Mouse (Mus musculus) gastrocnemius, postnatal 14 days (tissue): Measurements from ENCODE around the gene Tnnc2. TPM values are rescaled to one million over a fixed set of nuclear protein-coding genes. Genes with fewer than 3 reads are reported as not detected.
"Not testable (repeated sequence)": the region's sequence is repeated elsewhere in the genome, so short reads cannot be mapped to it uniquely, and the experiment has no call there.

Experiments used
- DNase-seq: peaks from one replicate; pipeline ENCODE4 v3.0.0; 2021; ENCODE audit warnings: mixed read lengths
- intact Hi-C: fragments of 180-260 bp; cut with DNase I; formaldehyde crosslinking; loops from one replicate; pipeline ENCODE4 v1.15.1; 2025; ENCODE audit warnings: low total_unique reads
- total RNA-seq, 2 experiments: library from RNA; stranded (reverse); gene quantifications; 2 replicates each; pipeline ENCODE4 v1.2.3; 2021

The Tnnc2 gene
- total RNA-seq, 2 experiments from 2014 or later = 14,912 to 15,737 TPM

- no peak for DNase-seq
- intact Hi-C loops = loop anchor here (2.0 kb wide), 1 partner anchor 124 kb away; no protein-coding TSS in a partner anchor
Observed at GRCm38 (mm10) chr2:164800252-164801004, 20.7 kb upstream of the Tnnc2 start.

DNA sequence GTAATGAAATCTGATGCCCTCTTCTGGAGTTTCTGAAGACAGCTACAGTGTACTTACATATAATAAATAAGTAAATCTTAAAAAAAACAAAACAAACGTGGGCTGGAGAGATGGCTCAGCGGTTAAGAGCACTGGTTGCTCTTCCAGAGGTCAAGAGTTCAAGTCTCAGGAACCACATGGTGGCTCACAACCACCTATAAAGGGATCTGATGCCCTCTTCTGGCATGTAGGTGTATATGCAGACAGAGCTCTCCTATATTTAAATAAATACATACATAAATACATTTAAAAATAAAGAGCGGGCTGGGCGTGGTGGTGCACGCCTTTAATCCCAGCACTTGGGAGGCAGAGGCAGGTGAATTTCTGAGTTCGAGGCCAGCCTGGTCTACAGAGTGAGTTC is 18.8 kb upstream of the Tnnc2 start:
- intact Hi-C loops = not testable (repeated sequence)

DNA sequence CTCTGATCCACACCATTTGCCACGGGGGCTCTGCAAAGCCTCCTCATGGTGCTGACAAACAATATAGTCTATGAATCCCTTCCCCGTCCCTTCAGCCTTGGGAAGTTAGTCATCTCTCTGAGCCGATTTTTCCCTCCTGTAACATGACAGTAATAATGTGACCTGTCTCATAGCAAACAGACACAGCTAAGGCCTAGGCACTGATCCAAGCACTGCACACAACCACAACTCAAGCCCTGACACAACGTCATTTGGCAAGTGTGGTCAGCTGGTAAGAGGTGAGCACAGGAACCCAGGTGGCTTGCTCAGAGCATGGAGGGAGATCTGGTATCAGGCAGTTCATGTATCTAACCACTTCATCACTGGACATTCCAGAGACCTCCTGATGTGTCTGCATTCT is 16.1 kb upstream of the Tnnc2 start:
- DNase-seq = no peak
- intact Hi-C loops = no loop called here

More for the DNA sequence above, 18.8 kb upstream of the Tnnc2 start:
- not testable (repeated sequence) for DNase-seq

DNA sequence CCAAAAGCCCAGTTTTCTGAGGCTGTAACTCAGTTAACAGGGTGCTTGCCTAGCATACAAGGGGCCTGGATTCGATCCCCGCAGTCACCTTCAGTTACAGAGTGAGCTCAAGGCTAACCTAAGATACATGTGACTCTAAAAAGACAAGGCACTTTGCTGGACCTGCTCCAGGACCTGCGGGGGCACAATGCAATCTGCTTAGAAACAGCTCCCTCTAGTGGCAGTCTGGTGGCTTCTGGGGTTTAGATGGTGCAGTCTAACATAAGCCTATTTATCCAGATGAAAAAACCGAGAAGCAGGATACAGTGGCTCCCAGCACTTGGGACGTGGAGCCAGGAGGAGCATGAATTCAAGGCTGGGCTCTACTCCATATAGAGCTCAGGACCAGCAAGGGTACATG is 14.5 kb upstream of the Tnnc2 start:
- DNase-seq = peak; percentile 88
- intact Hi-C loops = no loop called here

GRCm38 (mm10) chr2:164793772-164794171 is 14.0 kb upstream of the Tnnc2 start:
- no peak for DNase-seq
- intact Hi-C loops = no loop called here

DNA sequence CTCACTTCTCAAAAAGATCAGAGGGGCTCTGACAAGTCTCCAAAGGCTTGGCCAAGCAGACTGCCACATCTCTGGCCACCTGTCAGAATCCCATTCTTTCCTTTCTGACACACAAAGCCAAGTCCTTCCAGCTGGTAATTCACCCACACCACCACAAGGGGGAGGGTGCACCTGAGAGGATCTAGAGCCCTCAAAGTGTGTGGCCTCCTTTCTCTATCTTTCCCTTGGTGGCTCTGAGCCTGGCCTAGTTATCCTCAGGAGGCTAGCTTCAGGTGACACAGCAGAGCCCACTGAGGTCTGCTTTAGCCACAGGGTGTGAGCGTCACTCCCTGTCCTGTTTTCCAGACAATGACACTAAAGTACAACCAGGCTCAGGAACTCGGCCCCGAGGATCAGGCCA is 13.5 kb upstream of the Tnnc2 start:
- peak; percentile 52 for DNase-seq
- intact Hi-C loops = no loop called here

DNA sequence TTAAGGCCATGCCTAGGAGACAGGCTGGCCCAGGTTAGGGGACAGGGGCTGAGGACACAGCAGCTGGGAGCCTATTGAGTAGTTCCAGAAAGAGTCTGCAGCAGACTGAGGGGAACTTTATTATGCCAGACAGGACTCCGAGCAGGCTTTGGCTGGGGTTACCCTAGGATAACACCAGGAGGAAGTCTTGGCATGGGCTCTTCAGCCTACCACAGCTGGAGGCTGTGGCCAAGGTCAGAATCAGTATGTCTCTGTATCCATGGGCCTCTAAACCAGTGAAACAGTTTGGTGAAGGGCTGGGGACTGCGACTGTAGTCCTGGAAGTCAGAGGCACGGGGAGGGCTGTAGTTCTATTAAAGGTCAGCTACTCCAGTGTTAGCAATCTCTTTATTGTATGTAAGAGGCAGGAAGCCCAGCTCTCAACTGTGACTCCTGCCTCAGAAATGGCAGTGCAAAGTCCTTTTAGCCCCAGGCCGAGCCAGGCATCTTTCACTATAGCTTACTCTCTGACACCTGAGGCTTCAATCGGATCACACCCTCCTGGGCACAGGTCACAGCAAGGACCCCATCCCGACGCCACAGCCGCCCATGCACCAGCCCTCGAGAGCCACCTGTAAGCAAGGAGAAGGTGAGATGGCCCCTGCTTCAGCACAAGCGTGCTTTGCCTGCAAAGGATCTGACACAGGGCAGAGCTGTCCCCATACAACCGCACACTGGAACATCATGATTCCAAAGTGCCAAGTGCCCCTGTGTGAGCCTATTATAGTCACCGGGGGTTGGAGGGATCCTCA is 12.8 kb upstream of the Tnnc2 start:
- intact Hi-C loops = no loop called here
- DNase-seq = no peak

DNA sequence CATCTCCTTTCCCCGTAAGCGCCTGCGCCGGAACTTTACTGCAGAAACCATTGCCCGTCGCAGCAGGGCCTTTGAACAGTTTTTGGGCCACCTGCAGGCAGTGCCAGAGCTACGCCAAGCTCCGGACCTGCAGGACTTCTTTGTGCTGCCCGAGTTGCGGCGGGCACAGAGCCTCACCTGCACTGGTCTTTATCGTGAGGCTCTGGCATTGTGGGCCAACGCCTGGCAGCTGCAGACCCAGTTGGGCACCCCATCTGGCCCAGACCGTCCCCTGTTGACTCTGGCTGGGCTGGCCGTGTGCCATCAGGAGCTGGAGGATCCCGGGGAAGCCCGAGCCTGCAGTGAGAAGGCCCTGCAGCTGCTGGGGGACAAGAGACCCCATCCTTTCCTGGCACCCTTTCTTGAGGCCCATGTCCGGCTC is 12.1 kb upstream of the Tnnc2 start:
- intact Hi-C loops = no loop called here
- DNase-seq = no peak

DNA sequence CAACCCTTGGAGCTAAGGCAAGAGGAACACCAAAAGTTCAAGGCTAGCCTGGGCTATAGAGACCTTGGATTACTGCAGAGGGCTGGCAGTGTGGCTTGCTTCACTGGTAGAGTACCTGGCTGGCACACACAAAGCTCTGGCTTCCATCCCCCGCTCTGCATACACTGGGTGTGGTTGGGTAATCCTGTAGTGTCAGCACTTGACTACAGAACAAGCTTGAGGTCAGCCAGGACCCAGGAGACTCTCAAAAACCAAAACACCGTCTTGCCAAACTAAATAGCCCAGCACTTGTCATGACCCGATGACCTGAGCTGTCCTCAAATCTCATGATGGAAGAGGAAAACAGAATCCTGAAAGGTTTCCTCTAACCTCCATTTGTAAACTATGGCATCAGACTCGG is 10.7 kb upstream of the Tnnc2 start:
- intact Hi-C loops = no loop called here
- DNase-seq = no peak

DNA sequence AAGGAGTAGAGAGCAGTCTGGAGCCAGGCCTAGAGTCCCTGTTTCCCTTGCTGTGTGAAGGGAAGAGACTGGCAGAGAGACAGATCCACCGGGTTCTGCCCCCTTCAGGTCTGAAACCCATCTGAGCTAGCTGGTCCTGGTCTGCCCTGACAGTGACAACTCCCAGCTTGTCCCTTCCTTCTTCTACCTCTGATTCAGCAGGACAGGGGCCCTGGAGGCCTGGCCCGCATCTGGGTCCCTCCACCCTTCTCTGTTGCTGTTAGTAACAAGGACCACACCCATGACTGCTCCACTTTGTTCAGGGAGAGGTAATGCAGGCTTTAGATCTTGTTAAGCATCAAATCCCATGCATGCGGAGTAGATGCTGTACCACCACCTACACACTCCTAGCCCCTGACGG is 8.6 kb upstream of the Tnnc2 start:
- no peak for DNase-seq
- intact Hi-C loops = no loop called here

DNA sequence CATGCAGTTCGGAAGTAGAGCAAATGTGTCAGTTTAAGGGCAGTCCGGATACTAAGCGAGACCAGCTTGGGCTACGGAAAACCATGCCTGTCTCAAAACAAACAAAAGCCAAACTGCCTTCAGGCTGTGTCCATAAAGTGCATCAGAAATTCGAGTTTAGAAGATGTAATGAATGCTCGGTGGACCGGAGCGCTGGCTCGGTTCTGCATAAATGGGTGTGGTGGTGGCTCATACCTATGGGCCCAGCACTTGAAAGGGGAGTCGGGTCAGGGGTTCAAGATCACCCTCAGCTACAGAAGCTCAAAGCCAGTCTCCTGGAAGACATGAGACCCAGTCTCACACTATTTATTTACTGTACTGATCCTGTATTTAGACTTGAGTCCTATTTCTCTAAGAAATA is 8.0 kb upstream of the Tnnc2 start:
- intact Hi-C loops = no loop called here
- no peak for DNase-seq

DNA sequence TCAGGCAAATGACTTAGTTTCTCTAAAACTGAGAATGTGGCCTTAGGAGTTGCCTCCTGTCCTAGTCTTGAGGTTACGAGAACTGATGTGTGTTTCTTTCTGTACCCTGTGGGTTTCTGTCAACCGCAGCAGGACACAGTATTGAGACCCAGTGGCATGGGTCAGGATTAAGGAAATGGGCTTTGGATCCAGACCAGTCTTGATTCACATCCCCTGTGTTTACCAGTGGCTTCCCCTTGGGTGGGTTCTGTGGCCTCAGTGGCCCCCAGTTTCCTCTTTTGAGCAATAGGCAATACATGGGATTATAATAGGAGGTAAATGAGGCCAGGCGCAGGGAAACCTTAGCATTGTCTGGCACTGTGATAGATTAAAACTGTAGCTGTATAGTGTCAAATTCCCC is 7.3 kb upstream of the Tnnc2 start:
- DNase-seq = no peak
- intact Hi-C loops = no loop called here

GRCm38 (mm10) chr2:164786388-164786885 is 6.7 kb upstream of the Tnnc2 start:
- no peak for DNase-seq
- intact Hi-C loops = no loop called here

DNA sequence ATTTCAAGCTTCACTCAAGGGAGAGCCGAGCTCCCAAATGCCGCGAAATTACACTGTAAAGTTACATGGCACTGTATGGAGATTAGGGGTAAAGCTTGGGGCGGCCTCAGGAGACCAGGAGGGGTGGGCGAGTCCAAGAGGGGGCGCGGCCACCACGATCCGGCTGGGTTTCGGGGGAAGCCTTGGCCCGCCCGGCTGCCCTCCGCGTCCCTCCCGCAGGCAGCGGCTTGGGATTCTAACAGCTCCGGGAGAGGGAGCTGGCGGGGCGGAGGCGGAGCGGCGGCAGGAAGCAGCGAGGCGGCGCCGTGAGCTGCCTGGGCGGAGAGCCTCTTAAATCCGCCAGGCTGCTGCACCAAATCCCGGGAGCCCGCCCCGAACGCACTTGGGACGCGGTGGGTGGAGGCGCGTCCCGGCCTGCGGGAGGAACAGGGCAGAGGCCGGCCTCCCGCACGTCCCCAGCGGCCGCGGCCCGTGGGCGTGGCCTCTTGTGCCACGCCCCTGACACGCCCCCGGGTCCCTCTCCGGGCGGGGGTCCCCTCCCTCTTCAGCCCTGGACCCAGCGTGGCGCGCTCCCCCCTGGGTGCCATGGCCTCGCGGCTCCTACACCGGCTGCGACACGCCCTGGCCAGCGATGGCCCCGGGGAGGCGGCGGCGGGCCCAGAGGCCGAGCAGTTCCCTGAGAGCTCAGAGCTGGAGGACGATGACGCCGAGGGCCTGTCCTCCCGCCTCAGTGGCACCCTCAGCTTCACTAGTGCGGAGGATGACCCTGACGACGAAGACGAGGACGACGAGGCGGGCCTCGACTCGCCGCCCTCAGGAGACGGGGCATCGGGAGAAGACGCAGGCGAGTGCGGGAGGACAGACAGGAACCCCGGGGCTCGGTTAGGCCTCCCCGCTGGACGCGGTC is 6.0 kb upstream of the Tnnc2 start, which contains the start of gene Snx21:
TSS of gene Snx21 (plus strand) at position 343 of the 907 bp plus-strand sequence.
- intact Hi-C loops = no loop called here
- DNase-seq = peak; percentile 92

DNA sequence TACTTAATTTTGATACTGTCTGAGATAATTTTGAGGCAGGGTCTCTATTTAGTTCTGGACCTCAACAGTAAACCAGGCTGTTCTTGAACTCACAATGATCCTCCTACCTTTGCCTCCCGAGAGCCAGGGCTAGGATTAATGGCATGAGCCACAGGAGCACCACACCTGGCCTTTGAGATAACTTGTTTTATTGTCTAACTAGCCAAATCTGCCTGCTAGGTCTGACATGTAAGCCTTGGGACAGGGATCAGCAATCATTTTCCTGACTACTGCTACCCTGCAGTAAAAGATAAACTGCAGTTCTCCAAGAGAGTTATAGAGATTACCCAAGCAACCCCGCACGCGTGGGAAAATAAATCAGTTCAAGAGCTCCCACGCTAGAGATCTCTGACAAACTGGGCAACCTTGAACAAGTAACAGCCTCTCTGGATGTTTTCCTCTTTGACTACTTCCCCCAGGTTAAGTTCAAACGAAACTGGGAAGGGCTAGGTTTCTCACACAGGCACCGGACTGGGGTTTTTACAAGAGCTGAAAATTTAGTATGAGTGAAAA is 5.2 kb upstream of the Tnnc2 start:
- intact Hi-C loops = no loop called here
- no peak for DNase-seq

GRCm38 (mm10) chr2:164783926-164784581 is 4.3 kb upstream of the Tnnc2 start:
- DNase-seq = no peak
- intact Hi-C loops = no loop called here

DNA sequence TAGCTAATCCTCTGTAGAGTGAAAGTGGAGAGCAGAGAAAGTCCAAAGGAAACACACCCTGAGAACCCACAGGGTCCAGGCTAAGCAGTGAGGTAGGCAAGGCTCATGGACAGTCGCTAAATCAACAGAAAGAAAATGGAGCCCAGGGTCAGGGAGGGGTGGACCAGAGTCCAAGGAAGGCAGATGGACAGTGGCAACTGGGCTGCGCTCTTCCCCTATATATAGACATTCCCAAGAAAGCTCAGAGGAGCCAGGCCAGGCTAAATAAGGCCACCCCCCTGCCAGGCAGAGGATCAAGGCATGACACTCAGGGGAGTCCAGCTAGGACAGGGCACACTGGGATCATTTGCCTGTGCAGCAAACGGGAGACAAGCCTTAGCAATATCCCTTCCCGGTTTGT is 2.1 kb upstream of the Tnnc2 start:
- peak; percentile 69 for DNase-seq
- intact Hi-C loops = no loop called here

- DNase-seq = peak; percentile 70
- intact Hi-C loops = no loop called here
Observed at GRCm38 (mm10) chr2:164778809-164779208, 958 bp downstream of the Tnnc2 start.

- no peak for DNase-seq
- intact Hi-C loops = no loop called here
Observed at GRCm38 (mm10) chr2:164778015-164778287, 1.8 kb downstream of the Tnnc2 start.
